9 mouse cellular contexts compared by ENCODE assay signal in the genomic region with DNA sequence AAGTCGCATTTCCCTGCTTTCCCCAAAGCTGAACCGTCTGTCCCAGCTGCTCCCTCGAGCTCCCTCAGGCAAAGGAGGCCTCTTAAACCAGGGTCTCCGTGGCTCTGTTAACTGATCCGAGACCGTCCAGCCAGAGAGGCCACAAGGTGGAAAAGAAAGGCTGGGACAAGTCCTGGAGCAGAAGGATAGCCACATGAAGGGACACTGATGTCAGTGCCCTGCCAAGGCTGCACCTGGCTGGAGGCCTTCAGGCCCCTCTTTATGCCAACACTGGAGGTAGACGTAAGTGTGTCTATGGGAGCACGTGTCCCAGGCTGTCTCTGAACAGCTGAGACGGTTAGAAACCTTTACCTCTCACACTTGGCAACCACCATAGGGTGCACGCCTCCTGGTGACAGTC. TPM values are rescaled to one million over a fixed set of nuclear protein-coding genes. Genes with fewer than 3 reads are reported as not detected.
A peak's percentile ranks its signal among the peaks of the same experiment; 100 is the strongest.
DNase-seq lines count a peak whose midpoint lies in the region; ATAC-seq and TF ChIP-seq lines count a peak whose summit lies in the region.
"Had no signal": no experiment of that assay in that cellular context is flagged by ENCODE, and none has a peak within 500 bp of the region (broad histone marks: within the 10 kb centered on the region; RNA-seq: fewer than 3 reads in every experiment).

No protein-coding gene starts in this region.

- H3K36me3 ChIP-seq in forebrain, embryonic 12.5 days (replicated peaks) = no peaks in the 10 kb centered on the region; the same call in 1 of the 2 replicates
- no peaks in the 10 kb centered on the region for H3K36me3 ChIP-seq in forebrain, embryonic 14.5 days (ENCODE audit: control insufficient read depth, insufficient read depth, low read length)
- H3K36me3 ChIP-seq in liver, adult 2 months (ENCODE audit: control insufficient read depth, insufficient read depth, low read length) = peaks cover 9% of the 10 kb centered on the region; the same call in 1 of the 2 replicates
- H3K36me3 ChIP-seq in liver, postnatal 0 days (replicated peaks; ENCODE audit: insufficient read depth, low read length) = peaks cover 9% of the 10 kb centered on the region; the same call in 1 of the 2 replicates
- peaks cover 20% of the 10 kb centered on the region; the same call in 1 of the 2 replicates for H3K36me3 ChIP-seq in limb, embryonic 12.5 days

- no peak for TF ChIP-seq EP300 in liver, postnatal 0 days (IDR thresholded peaks at IDR 0.05; ENCODE audit: low read depth)

- no peak overlapping the region for H3K4me3 ChIP-seq in forebrain, embryonic 12.5 days (replicated peaks)
- no peak overlapping the region for H3K4me3 ChIP-seq in forebrain, embryonic 14.5 days (ENCODE audit: low read depth, low read length)
- no peak overlapping the region for H3K4me3 ChIP-seq in liver, adult 2 months (ENCODE audit: insufficient read depth, low read depth, low read length)
- no peak overlapping the region for H3K4me3 ChIP-seq in liver, postnatal 0 days (ENCODE audit: low read depth, low read length)
- no peak overlapping the region for H3K4me3 ChIP-seq in limb, embryonic 12.5 days (replicated peaks)

- H3K27me3 ChIP-seq in forebrain, embryonic 12.5 days = peaks cover 51% of the 10 kb centered on the region
- no peaks in the 10 kb centered on the region for H3K27me3 ChIP-seq in forebrain, embryonic 14.5 days (replicated peaks; ENCODE audit: control insufficient read depth, insufficient read depth, low read length)
- H3K27me3 ChIP-seq in liver, adult 2 months (ENCODE audit: control insufficient read depth, insufficient read depth, low read length) = no peaks in the 10 kb centered on the region
- H3K27me3 ChIP-seq in liver, postnatal 0 days (ENCODE audit: insufficient read depth, low read length) = no peaks in the 10 kb centered on the region
- no peaks in the 10 kb centered on the region for H3K27me3 ChIP-seq in limb, embryonic 12.5 days

- no peak for ATAC-seq in forebrain, embryonic 12.5 days (ENCODE audit: low FRiP score)
- no peak for ATAC-seq in forebrain, embryonic 14.5 days
- ATAC-seq in liver, postnatal 0 days = no peak
- no peak for ATAC-seq in limb, embryonic 12.5 days (ENCODE audit: insufficient number of reproducible peaks, insufficient read depth, low FRiP score, low TSS enrichment, low read depth)
- no peak for ATAC-seq in CD4-positive, CD25-positive, alpha-beta regulatory T cell, adult 4 months

- WGBS in forebrain, embryonic 12.5 days = 57% methylated on average over 10 of the region's 10 CpGs
- 58% methylated on average over 10 of the region's 10 CpGs for WGBS in forebrain, embryonic 14.5 days
- 89% methylated on average over 10 of the region's 10 CpGs for WGBS in liver, adult 2 months
- 71% methylated on average over 10 of the region's 10 CpGs for WGBS in liver, postnatal 0 days (ENCODE audit: insufficient replicate concordance)
- WGBS in limb, embryonic 12.5 days = 40% methylated on average over 10 of the region's 10 CpGs

- H3K79me2 ChIP-seq in liver, adult 2 months (ENCODE audit: control insufficient read depth, insufficient read depth, low read length) = peaks cover 24% of the 10 kb centered on the region; the same call in 1 of the 2 replicates

- H3K4me2 ChIP-seq in forebrain, embryonic 12.5 days = no peak overlapping the region
- H3K4me2 ChIP-seq in forebrain, embryonic 14.5 days (ENCODE audit: low read length) = no peak overlapping the region
- H3K4me2 ChIP-seq in liver, postnatal 0 days (ENCODE audit: low read depth, low read length) = no peak overlapping the region
- no peak overlapping the region for H3K4me2 ChIP-seq in limb, embryonic 12.5 days

- no peak for TF ChIP-seq POLR2A in liver, adult 2 months (IDR thresholded peaks at IDR 0.05; ENCODE audit: extremely low read depth, insufficient read depth, low read length)

- H3K9ac ChIP-seq in forebrain, embryonic 12.5 days = no peak overlapping the region
- H3K9ac ChIP-seq in forebrain, embryonic 14.5 days (ENCODE audit: low read length) = no peak overlapping the region
- no peak overlapping the region for H3K9ac ChIP-seq in liver, adult 2 months (ENCODE audit: low read depth, low read length)
- no peak overlapping the region for H3K9ac ChIP-seq in liver, postnatal 0 days (replicated peaks)
- H3K9ac ChIP-seq in limb, embryonic 12.5 days (replicated peaks) = peak overlapping the region; percentile 27; the same call in 1 of the 2 replicates

- H3K27ac ChIP-seq in forebrain, embryonic 12.5 days = peak overlapping the region; percentile 19; the same call in 1 of the 2 replicates
- no peak overlapping the region for H3K27ac ChIP-seq in forebrain, embryonic 14.5 days (ENCODE audit: low read depth, low read length)
- H3K27ac ChIP-seq in liver, adult 2 months (replicated peaks; ENCODE audit: insufficient read depth, low read depth, low read length) = 0 out of 2 replicates have a peak overlapping the region, but pooled peaks have one; percentile 79
- H3K27ac ChIP-seq in liver, postnatal 0 days (ENCODE audit: low read depth) = no peak overlapping the region
- 0 out of 2 replicates have a peak overlapping the region, but pooled peaks have one; percentile 41 for H3K27ac ChIP-seq in limb, embryonic 12.5 days

- H3K4me1 ChIP-seq in forebrain, embryonic 12.5 days = peaks cover 43% of the 10 kb centered on the region
- H3K4me1 ChIP-seq in forebrain, embryonic 14.5 days (ENCODE audit: control insufficient read depth, insufficient read depth, low read length) = peaks cover 31% of the 10 kb centered on the region
- no peaks in the 10 kb centered on the region for H3K4me1 ChIP-seq in liver, adult 2 months (ENCODE audit: control insufficient read depth, insufficient read depth, low read length)
- H3K4me1 ChIP-seq in liver, postnatal 0 days (ENCODE audit: insufficient read depth) = no peaks in the 10 kb centered on the region; the same call in none of the 2 replicates
- H3K4me1 ChIP-seq in limb, embryonic 12.5 days (replicated peaks) = peaks cover 51% of the 10 kb centered on the region

- DNase-seq in forebrain, embryonic 14.5 days (ENCODE audit: low spot score) = no peak
- DNase-seq in liver, adult 2 months (ENCODE audit: extremely low read depth, low read depth, low spot score) = no peak
- DNase-seq in liver, postnatal 0 days = no peak
- DNase-seq in cerebellum, postnatal 36 days = peak; percentile 60 to 61
- no peak for DNase-seq in spleen, postnatal 36 days (ENCODE audit: low spot score in 2 of 2)
- DNase-seq: B cell, adult 2 months had no signal

- H3K9me3 ChIP-seq in forebrain, embryonic 12.5 days = no peaks in the 10 kb centered on the region
- no peaks in the 10 kb centered on the region for H3K9me3 ChIP-seq in forebrain, embryonic 14.5 days (replicated peaks; ENCODE audit: control insufficient read depth, low read length)
- no peaks in the 10 kb centered on the region for H3K9me3 ChIP-seq in liver, postnatal 0 days (ENCODE audit: low read length)
- no peaks in the 10 kb centered on the region for H3K9me3 ChIP-seq in limb, embryonic 12.5 days

- TF ChIP-seq CTCF in liver, adult 2 months (IDR thresholded peaks at IDR 0.05; ENCODE audit: low read depth, low read length) = no peak
- TF ChIP-seq CTCF in liver, postnatal 0 days (IDR thresholded peaks at IDR 0.05; ENCODE audit: low read depth) = no peak

RNA-seq across cellular contexts. Expression of a gene that starts 57.1 kb away (rescaled TPM):
- 18.3 and 23.4 TPM in 2 replicates for polyA plus RNA-seq in forebrain, embryonic 12.5 days (2016; fragmentation: Nextera tagmentation; extraction: Ambion mirVana)
- polyA plus RNA-seq in forebrain, embryonic 14.5 days (2014; fragmentation: Nextera tagmentation; extraction: Ambion mirVana) = 9.1 and 12.0 TPM in 2 replicates
- 430 and 630 TPM in 2 replicates for total RNA-seq in liver, adult 2 months (2014; rRNA removed)
- polyA plus RNA-seq in liver, adult 2 months (2012; rRNA removed) = 55.2 and 213 TPM in 2 replicates
- 32.9 and 35.7 TPM in 2 replicates for polyA plus RNA-seq in liver, postnatal 0 days (2015; fragmentation: Nextera tagmentation; extraction: Ambion mirVana)
- 23.9 and 24.5 TPM in 2 replicates for polyA plus RNA-seq in limb, embryonic 12.5 days (2016; fragmentation: Nextera tagmentation; extraction: Ambion mirVana)
- 10 to 100 TPM; 15.9 to 23.4 TPM for polyA plus RNA-seq in CD4-positive, CD25-positive, alpha-beta regulatory T cell, adult 4 months (2017; shearing (Covaris generic))

Comparison
In these comparisons a context has a peak if more than half of its experiments do, and no peak if none do; other contexts are left out.
1. H3K27ac ChIP-seq: peak in forebrain, embryonic 12.5 days (single experiment), liver, adult 2 months (single experiment) and limb, embryonic 12.5 days (single experiment); none in forebrain, embryonic 14.5 days (single experiment) and liver, postnatal 0 days (single experiment).
2. DNase-seq: peak in cerebellum, postnatal 36 days (2 of 2); none in forebrain, embryonic 14.5 days (single experiment), liver, adult 2 months (single experiment), liver, postnatal 0 days (single experiment) and spleen, postnatal 36 days (0 of 2).